Mouse (Mus musculus) thymus, postnatal 36 days (tissue): ENCODE results near the gene Dhx30.
"Not testable (repeated sequence)": the region's sequence is repeated elsewhere in the genome, so short reads cannot be mapped to it uniquely, and the experiment has no call there.

ENCODE experiments used
- DNase-seq, 2 experiments: peaks; one replicate each; pipeline ENCODE4 v3.0.0; 2022; ENCODE audit warnings: mixed read lengths in 2 of 2

Gene Dhx30

DNA sequence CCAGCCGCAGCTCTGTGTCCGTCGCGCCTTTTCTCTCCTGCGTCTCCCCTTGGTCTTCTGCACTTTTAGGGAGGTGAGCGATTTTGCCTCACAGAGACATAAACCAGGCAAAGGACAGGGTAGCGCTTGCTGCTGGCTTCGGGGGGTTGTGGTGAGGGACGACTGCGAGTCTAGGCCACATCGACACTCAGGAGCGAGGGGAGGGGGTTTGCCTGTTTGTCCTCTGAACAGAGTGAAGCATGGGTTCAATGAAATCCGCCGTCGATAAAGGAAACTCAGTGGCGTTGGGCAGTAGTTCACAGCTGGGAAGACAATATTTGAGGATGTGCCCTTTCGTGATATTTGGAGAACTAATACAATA lies at the start of gene Dhx30:
TSS of gene Dhx30 (minus strand) at position 52 of the 361 bp plus-strand sequence.
- DNase-seq = no peak

DNA sequence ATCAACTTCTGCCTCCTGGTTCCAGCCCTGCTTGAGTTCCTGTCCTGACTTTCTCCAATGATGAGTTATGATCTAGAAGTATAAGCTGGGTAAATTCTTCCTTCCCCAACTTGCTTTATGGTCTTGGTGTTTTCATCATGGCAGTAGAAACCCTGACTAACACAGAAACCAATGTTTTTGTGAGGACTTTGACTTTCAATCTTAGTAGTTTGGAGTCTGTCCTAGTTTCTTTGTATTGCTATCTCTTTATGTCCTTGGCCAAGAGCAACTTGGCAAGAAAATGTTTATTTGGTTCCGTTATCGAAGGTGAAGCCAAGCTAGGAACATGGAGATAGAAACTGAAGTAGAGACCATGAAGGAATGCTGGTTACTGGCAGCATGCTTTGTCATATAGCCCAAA lies 45.4 kb upstream of the Dhx30 start:
- DNase-seq = no peak

- no peak for DNase-seq
Observed at GRCm38 (mm10) chr9:110162441-110162840, 44.8 kb upstream of the Dhx30 start.

GRCm38 (mm10) chr9:110160486-110160885 lies 42.9 kb upstream of the Dhx30 start:
- DNase-seq = not testable (repeated sequence)

DNA sequence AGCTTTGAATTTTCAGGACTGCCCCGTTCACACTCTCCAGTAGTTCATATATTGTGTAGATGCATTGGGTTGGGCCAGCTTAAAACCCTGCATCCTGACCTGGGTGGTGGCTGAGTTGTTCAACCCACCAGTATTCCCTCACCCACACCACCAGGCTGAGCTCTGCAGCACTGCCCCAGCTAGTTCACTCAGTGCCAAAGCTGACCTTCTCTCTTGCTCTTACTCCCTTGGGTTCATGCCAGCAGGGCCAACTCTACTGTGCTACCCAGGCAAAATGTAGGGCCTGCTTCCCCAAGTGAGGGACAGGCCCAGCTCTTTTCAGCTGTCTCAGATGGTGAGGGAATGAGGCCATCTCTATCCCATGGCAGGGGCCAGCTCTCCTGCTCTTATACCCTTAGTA lies 41.4 kb upstream of the Dhx30 start:
- DNase-seq = no peak

- no peak for DNase-seq
Observed at GRCm38 (mm10) chr9:110148598-110148997, 31.0 kb upstream of the Dhx30 start.

- DNase-seq = no peak
Observed at GRCm38 (mm10) chr9:110142097-110142496, 24.5 kb upstream of the Dhx30 start.

DNA sequence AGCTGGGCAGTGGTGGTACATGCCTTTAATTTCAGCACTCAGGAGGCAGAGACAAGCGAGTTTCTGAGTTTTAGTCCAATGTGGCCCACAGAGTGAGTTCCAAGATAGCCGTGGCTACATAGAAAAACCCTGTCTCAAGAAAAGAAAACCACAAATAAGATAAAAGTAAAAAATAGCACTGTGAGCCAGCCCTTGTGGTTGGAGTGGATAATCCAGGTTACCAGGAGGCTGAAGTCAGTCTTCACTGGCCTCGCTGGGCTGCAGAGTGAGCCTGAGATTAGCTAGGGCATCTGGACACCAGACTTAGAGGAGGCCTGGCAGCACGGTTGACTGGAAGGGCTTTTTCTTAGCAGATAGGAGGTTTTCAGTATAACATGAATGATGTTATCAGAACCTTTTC lies 21.5 kb upstream of the Dhx30 start:
- no peak for DNase-seq

GRCm38 (mm10) chr9:110134176-110134575 lies 16.5 kb upstream of the Dhx30 start:
- DNase-seq = peak in 1 of 2 experiments; percentile 8

- DNase-seq = no peak
Observed at GRCm38 (mm10) chr9:110132921-110133320, 15.3 kb upstream of the Dhx30 start.

GRCm38 (mm10) chr9:110132201-110132605 lies 14.6 kb upstream of the Dhx30 start:
- no peak for DNase-seq

GRCm38 (mm10) chr9:110131525-110132197 lies 14.0 kb upstream of the Dhx30 start:
- peak; percentile 100 for DNase-seq

- no peak for DNase-seq
Observed at GRCm38 (mm10) chr9:110130896-110131524, 13.4 kb upstream of the Dhx30 start.

- DNase-seq = not testable (repeated sequence)
Observed at GRCm38 (mm10) chr9:110124008-110124540, 6.4 kb upstream of the Dhx30 start.

- DNase-seq = no peak
Observed at GRCm38 (mm10) chr9:110123322-110123721, 5.7 kb upstream of the Dhx30 start.

DNA sequence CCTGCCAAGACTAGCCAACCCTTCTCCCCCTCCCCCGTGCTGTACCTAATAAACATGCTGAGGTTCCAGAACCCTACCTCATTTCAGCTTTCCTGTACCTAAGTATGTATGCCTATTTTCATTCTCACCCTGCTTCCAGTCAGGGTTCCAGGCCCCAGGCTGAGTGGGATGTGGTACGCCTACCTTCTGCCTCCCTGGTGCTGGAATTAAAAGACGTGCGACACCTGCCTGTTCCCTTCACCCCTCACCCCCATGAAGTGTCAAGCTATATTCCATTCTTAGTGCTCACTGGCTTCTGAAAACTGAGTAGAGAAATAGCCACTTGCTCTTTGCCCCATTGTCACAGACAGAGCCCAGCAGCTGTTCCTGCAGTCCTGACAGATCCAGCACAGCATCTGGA lies 3.8 kb upstream of the Dhx30 start:
- DNase-seq = no peak

DNA sequence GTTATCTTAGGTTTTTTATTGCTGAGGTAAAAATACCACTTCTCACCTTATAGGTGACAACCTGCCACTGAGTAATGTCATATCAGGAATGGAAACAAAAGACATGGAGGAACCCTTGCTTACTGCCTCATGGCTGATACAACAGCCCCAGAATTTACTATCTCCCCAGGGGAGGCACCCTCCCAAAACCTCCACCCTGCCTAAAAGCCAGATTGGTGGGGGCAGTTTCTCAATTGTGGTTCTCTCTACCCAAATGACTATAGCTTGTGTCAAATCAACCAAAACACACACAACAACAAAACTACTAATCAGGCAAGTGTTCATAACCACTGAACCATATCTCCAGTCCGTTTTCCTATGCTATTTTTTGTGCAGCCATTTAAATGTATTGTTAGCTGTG lies 619 bp upstream of the Dhx30 start:
- DNase-seq = no peak

GRCm38 (mm10) chr9:110116977-110117778 lies 452 bp downstream of the Dhx30 start, which contains the start of gene Smarcc1:
Gene Smarcc1 (plus strand): TSS chr9:110117708.
- peak; percentile 85 to 87 for DNase-seq

GRCm38 (mm10) chr9:110116353-110116976 lies 1.2 kb downstream of the Dhx30 start:
- DNase-seq = no peak

GRCm38 (mm10) chr9:110100627-110101600 lies 16.7 kb downstream of the Dhx30 start:
- peak; percentile 90 to 93 for DNase-seq

DNA sequence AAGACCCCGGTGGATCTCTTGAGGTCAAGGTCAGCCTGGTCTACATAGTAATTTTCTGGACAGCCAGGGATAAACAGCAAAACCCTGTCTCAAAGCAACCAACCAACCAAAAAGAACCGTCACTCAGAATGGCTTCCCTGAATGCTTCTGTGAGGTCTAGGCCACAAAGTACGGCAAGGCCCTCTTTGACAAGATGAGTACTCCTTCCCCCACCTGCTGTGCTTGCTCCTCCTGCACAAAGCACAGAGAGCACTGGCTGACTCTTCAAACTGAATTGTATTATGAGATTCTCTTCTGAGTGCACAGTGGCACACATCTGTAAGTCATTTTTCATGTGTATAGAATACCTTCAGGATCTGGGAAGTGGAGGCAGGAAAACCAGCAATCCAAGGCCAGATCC lies 19.8 kb downstream of the Dhx30 start:
- DNase-seq = no peak

GRCm38 (mm10) chr9:110094761-110095160 lies 22.9 kb downstream of the Dhx30 start:
- DNase-seq = no peak
